Mouse (Mus musculus) limb, embryonic 11.5 days (tissue): Measurements from ENCODE around the gene Thbd. TPM values are rescaled to one million over a fixed set of nuclear protein-coding genes. Genes with fewer than 3 reads are reported as not detected.

Experiments used
- ATAC-seq: fragments of 200-750 bp; cut with Nextera tagmentation; 2 replicates; pipeline ENCODE4 v1.8.0; 2017; ENCODE audit warnings: low read depth; ENCODE audit not compliant: insufficient number of reproducible peaks, low FRiP score, low TSS enrichment
- DNase-seq: peaks from one replicate; pipeline ENCODE4 v3.0.0-alpha.2; 2015; ENCODE audit warnings: low spot score
- H3K27ac ChIP-seq: fragments of 300-500 bp; sonication (generic); replicated peaks from 2 replicates; pipeline ENCODE4 v1.5.1; 2014; ENCODE audit warnings: low read depth, mild to moderate bottlenecking, low read length
- H3K27me3 ChIP-seq: fragments of 300-500 bp; sonication (generic); 2 replicates; pipeline ENCODE4 v1.6.1; 2014; ENCODE audit warnings: mild to moderate bottlenecking, low read length, mixed read lengths; ENCODE audit not compliant: control insufficient read depth, insufficient read depth
- H3K36me3 ChIP-seq: fragments of 300-500 bp; sonication (generic); 2 replicates; pipeline ENCODE4 v1.6.1; 2014; ENCODE audit warnings: mild to moderate bottlenecking, low read length, moderate library complexity, mixed read lengths; ENCODE audit not compliant: control insufficient read depth, insufficient read depth
- H3K4me1 ChIP-seq: fragments of 300-500 bp; sonication (generic); 2 replicates; pipeline ENCODE4 v1.6.1; 2014; ENCODE audit warnings: low read length, mixed read lengths; ENCODE audit not compliant: control insufficient read depth, insufficient read depth
- H3K4me2 ChIP-seq: fragments of 300-500 bp; sonication (generic); 2 replicates; pipeline ENCODE4 v1.6.1; 2014; ENCODE audit warnings: low read depth, mild to moderate bottlenecking, moderate library complexity; ENCODE audit not compliant: severe bottlenecking
- H3K4me3 ChIP-seq: fragments of 300-500 bp; sonication (generic); 2 replicates; pipeline ENCODE4 v1.5.1; 2014; ENCODE audit warnings: low read depth, low read length
- H3K9ac ChIP-seq: fragments of 300-500 bp; sonication (generic); 2 replicates; pipeline ENCODE4 v1.6.1; 2014; ENCODE audit warnings: mild to moderate bottlenecking, low read length
- H3K9me3 ChIP-seq: fragments of 300-500 bp; sonication (generic); 2 replicates; pipeline ENCODE4 v1.6.1; 2016; ENCODE audit warnings: low read length; ENCODE audit not compliant: control insufficient read depth
- WGBS: fragments of 180-500 bp; shearing (Covaris S2); extraction: QIAGEN DNeasy Blood & Tissue Kit; methylation state at CpG from one replicate; pipeline ENCODE4 v1.1.7; 2014; 5-methylcytosine and 5-hydroxymethylcytosine counted together
- polyA plus RNA-seq: library from polyadenylated mRNA; unstranded; fragments of >200 nt; fragmentation: Nextera tagmentation; extraction: Ambion mirVana; gene quantifications from 2 replicates; pipeline ENCODE4 v1.2.1, GENCODE M21; 2014

The Thbd gene
- polyA plus RNA-seq, 1 experiment from 2014 or later: 3.7 TPM

- H3K36me3 ChIP-seq: no peaks in the 10 kb centered on the region
- no peaks in the 10 kb centered on the region for H3K27me3 ChIP-seq
- no peak overlapping the region for H3K4me2 ChIP-seq
- no peaks in the 10 kb centered on the region for H3K9me3 ChIP-seq
- no peaks in the 10 kb centered on the region for H3K4me1 ChIP-seq
- no peak overlapping the region for H3K4me3 ChIP-seq
- DNase-seq: no peak
- no peak overlapping the region for H3K9ac ChIP-seq
- WGBS: 91% methylated on average over 1 of the region's 1 CpGs
- ATAC-seq: no peak
- H3K27ac ChIP-seq: no peak overlapping the region
These were observed 37.6 kb upstream of the Thbd start for GRCm38 (mm10) chr2:148445616-148446015.

- Histone ChIP-seq H3K9me3 (no peaks in the 10 kb centered on the region), H3K4me2 (no peak overlapping the region), H3K27ac (no peak overlapping the region), H3K4me1 (no peaks in the 10 kb centered on the region), H3K4me3 (no peak overlapping the region), H3K9ac (no peak overlapping the region), H3K36me3 (no peaks in the 10 kb centered on the region), H3K27me3 (no peaks in the 10 kb centered on the region)
- DNase-seq (no peak), ATAC-seq (no peak)
- 48% methylated on average over 1 of the region's 1 CpGs for WGBS
These were observed 36.5 kb upstream of the Thbd start for GRCm38 (mm10) chr2:148444472-148444871.

GRCm38 (mm10) chr2:148443249-148443958 is 35.4 kb upstream of the Thbd start, which contains the start of gene Cd93:
Cd93 (minus strand) TSS chr2:148443563.
- DNase-seq (no peak), ATAC-seq (no peak)
- Histone ChIP-seq H3K9ac (no peak within 1 kb of the TSS), H3K27me3 (no peaks in the 10 kb centered on the region), H3K9me3 (no peaks in the 10 kb centered on the region), H3K4me2 (no peak within 1 kb of the TSS), H3K4me1 (no peaks in the 10 kb centered on the region), H3K27ac (no peak within 1 kb of the TSS; the same call in 1 of the 2 replicates), H3K4me3 (0 out of 2 replicates have a peak within 1 kb of the TSS, but pooled peaks have one; percentile 3), H3K36me3 (no peaks in the 10 kb centered on the region)
- WGBS: 56% methylated on average over 13 of the region's 13 CpGs

GRCm38 (mm10) chr2:148442710-148443109 is 34.7 kb upstream of the Thbd start:
- no peak for DNase-seq
- no peak overlapping the region for H3K9ac ChIP-seq
- 73% methylated on average over 4 of the region's 4 CpGs for WGBS
- H3K4me1 ChIP-seq: no peaks in the 10 kb centered on the region
- no peaks in the 10 kb centered on the region for H3K27me3 ChIP-seq
- H3K36me3 ChIP-seq: no peaks in the 10 kb centered on the region
- no peak for ATAC-seq
- H3K9me3 ChIP-seq: no peaks in the 10 kb centered on the region
- H3K4me3 ChIP-seq: no peak overlapping the region
- no peak overlapping the region; the same call in 1 of the 2 replicates for H3K27ac ChIP-seq
- no peak overlapping the region for H3K4me2 ChIP-seq

- ATAC-seq (no peak), DNase-seq (no peak)
- Histone ChIP-seq H3K9ac (no peak overlapping the region), H3K4me1 (no peaks in the 10 kb centered on the region), H3K4me2 (0 out of 2 replicates have a peak overlapping the region, but pooled peaks have one; percentile 0), H3K27me3 (no peaks in the 10 kb centered on the region), H3K27ac (no peak overlapping the region; the same call in 1 of the 2 replicates), H3K4me3 (no peak overlapping the region), H3K36me3 (no peaks in the 10 kb centered on the region), H3K9me3 (no peaks in the 10 kb centered on the region)
- WGBS: 92% methylated on average over 4 of the region's 4 CpGs
These were observed 34.2 kb upstream of the Thbd start for GRCm38 (mm10) chr2:148442172-148442571.

GRCm38 (mm10) chr2:148441421-148441820 is 33.4 kb upstream of the Thbd start:
- ATAC-seq: no peak
- H3K9ac ChIP-seq: no peak overlapping the region
- H3K4me2 ChIP-seq: no peak overlapping the region
- no peaks in the 10 kb centered on the region for H3K27me3 ChIP-seq
- DNase-seq: no peak
- no peak overlapping the region for H3K27ac ChIP-seq
- no peak overlapping the region for H3K4me3 ChIP-seq
- 88% methylated on average over 10 of the region's 10 CpGs for WGBS
- H3K36me3 ChIP-seq: no peaks in the 10 kb centered on the region
- H3K4me1 ChIP-seq: no peaks in the 10 kb centered on the region
- no peaks in the 10 kb centered on the region for H3K9me3 ChIP-seq

- Histone ChIP-seq H3K27me3 (no peaks in the 10 kb centered on the region), H3K4me1 (no peaks in the 10 kb centered on the region), H3K36me3 (no peaks in the 10 kb centered on the region), H3K27ac (no peak overlapping the region), H3K4me2 (no peak overlapping the region; the same call in 1 of the 2 replicates), H3K9me3 (no peaks in the 10 kb centered on the region), H3K9ac (no peak overlapping the region), H3K4me3 (no peak overlapping the region)
- ATAC-seq (no peak), DNase-seq (no peak)
- 67% methylated on average over 3 of the region's 3 CpGs for WGBS
These were observed 31.8 kb upstream of the Thbd start for GRCm38 (mm10) chr2:148439691-148440276.

- no peaks in the 10 kb centered on the region for H3K27me3 ChIP-seq
- H3K4me2 ChIP-seq: no peak overlapping the region
- DNase-seq: no peak
- 54% methylated on average over 3 of the region's 3 CpGs for WGBS
- H3K4me1 ChIP-seq: 0 out of 2 replicates have a peak, but pooled peaks cover 2% of the 10 kb centered on the region
- no peak for ATAC-seq
- no peak overlapping the region for H3K4me3 ChIP-seq
- no peak overlapping the region for H3K27ac ChIP-seq
- H3K9ac ChIP-seq: no peak overlapping the region
- H3K36me3 ChIP-seq: no peaks in the 10 kb centered on the region
- H3K9me3 ChIP-seq: no peaks in the 10 kb centered on the region
These were observed 28.3 kb upstream of the Thbd start for GRCm38 (mm10) chr2:148436285-148436684.
